Mouse (Mus musculus) midbrain, embryonic 11.5 days (tissue): ENCODE results near the gene Zbtb16. TPM values are rescaled to one million over a fixed set of nuclear protein-coding genes. Genes with fewer than 3 reads are reported as not detected.

Source experiments
- ATAC-seq: fragments of 200-750 bp; cut with Nextera tagmentation; 2 replicates; pipeline ENCODE4 v1.8.0; 2017; ENCODE audit warnings: moderate TSS enrichment, moderate library complexity; ENCODE audit not compliant: low FRiP score
- DNase-seq: peaks from one replicate; pipeline ENCODE4 v3.0.0; 2015; ENCODE audit warnings: low spot score; ENCODE audit errors: missing footprints
- H3K27ac ChIP-seq: fragments of 300-500 bp; sonication (generic); 2 replicates; pipeline ENCODE4 v1.5.1; 2014; ENCODE audit warnings: low read depth, low read length
- H3K27me3 ChIP-seq: fragments of 300-500 bp; sonication (generic); 2 replicates; pipeline ENCODE4 v1.6.1; 2014; ENCODE audit warnings: mild to moderate bottlenecking, low read length, moderate library complexity, mixed read lengths; ENCODE audit not compliant: control insufficient read depth, insufficient read depth
- H3K36me3 ChIP-seq: fragments of 300-500 bp; sonication (generic); 2 replicates; pipeline ENCODE4 v1.6.1; 2014; ENCODE audit warnings: mild to moderate bottlenecking, low read length, moderate library complexity, mixed read lengths; ENCODE audit not compliant: control insufficient read depth, insufficient read depth
- H3K4me1 ChIP-seq: fragments of 300-500 bp; sonication (generic); 2 replicates; pipeline ENCODE4 v1.6.1; 2014; ENCODE audit warnings: low read length; ENCODE audit not compliant: control insufficient read depth, insufficient read depth
- H3K4me2 ChIP-seq: fragments of 300-500 bp; sonication (generic); 2 replicates; pipeline ENCODE4 v1.6.1; 2014; ENCODE audit warnings: mild to moderate bottlenecking, moderate library complexity
- H3K4me3 ChIP-seq: fragments of 300-500 bp; sonication (generic); 2 replicates; pipeline ENCODE4 v1.5.1; 2014; ENCODE audit warnings: low read depth, low read length
- H3K9ac ChIP-seq: fragments of 300-500 bp; sonication (generic); 2 replicates; pipeline ENCODE4 v1.6.1; 2014; ENCODE audit warnings: low read length
- H3K9me3 ChIP-seq: fragments of 300-500 bp; sonication (generic); 2 replicates; pipeline ENCODE4 v1.6.1; 2016; ENCODE audit warnings: low read length; ENCODE audit not compliant: control insufficient read depth
- WGBS: fragments of 180-500 bp; shearing (Covaris S2); extraction: QIAGEN DNeasy Blood & Tissue Kit; methylation state at CpG from one replicate; pipeline ENCODE4 v1.1.7; 2014; 5-methylcytosine and 5-hydroxymethylcytosine counted together
- polyA plus RNA-seq: library from polyadenylated mRNA; unstranded; fragments of >200 nt; fragmentation: Nextera tagmentation; extraction: Ambion mirVana; gene quantifications from 2 replicates; pipeline ENCODE4 v1.2.1, GENCODE M21; 2014

The Zbtb16 gene
- polyA plus RNA-seq, 1 experiment from 2014 or later: 15.0 TPM

DNA sequence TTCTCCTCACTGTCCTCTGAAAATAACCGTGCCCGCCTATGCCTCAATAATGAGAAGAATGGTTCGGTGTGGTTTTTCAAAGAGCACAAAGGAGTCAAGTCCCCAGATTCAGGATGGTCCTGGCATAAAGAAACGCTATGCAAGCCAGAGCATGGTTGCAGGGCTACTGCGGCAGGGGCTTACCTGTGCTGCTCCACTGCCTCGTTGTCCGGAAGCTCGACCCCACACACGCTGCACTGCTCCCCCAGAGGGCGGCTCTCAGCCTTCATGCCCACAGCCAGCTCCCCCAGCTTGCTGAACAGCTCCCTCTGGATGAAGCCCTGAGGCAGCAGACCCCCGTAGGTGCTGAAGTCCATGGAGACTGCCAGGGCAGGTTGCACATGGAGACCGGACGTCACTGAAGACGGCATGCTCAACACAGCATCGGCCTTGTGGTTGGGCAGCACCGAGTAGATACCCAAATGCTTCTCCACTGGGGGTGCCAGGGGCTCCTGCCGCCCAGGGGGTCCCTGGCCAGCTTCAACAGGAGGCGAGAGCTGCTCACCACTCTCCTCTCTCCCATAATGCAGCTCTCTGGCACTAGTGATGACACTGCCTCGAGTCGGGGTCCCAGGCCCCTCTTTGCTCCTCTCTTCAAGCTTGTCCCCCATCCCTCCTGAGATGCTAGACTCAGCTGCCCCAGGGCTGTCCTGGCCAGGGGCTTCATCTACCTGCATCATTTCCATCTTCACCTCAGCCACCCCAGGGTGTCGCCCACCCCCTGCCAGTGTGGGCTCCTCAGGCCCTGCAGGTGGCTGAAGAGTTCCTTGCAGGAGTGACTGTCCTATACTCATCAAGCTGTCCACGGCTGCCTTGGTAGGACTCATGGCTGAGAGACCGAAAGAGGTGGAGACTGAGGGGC is 4.2 kb downstream of the Zbtb16 start:
- H3K27me3 ChIP-seq: no peaks in the 10 kb centered on the region; the same call in 1 of the 2 replicates
- no peaks in the 10 kb centered on the region for H3K9me3 ChIP-seq
- no peak overlapping the region for H3K4me2 ChIP-seq
- H3K36me3 ChIP-seq: peaks cover 13% of the 10 kb centered on the region
- WGBS: 89% methylated on average over 23 of the region's 23 CpGs
- H3K27ac ChIP-seq: no peak overlapping the region
- peaks cover 30% of the 10 kb centered on the region for H3K4me1 ChIP-seq
- H3K4me3 ChIP-seq: no peak overlapping the region
- ATAC-seq: no peak
- no peak overlapping the region for H3K9ac ChIP-seq
- no peak for DNase-seq

DNA sequence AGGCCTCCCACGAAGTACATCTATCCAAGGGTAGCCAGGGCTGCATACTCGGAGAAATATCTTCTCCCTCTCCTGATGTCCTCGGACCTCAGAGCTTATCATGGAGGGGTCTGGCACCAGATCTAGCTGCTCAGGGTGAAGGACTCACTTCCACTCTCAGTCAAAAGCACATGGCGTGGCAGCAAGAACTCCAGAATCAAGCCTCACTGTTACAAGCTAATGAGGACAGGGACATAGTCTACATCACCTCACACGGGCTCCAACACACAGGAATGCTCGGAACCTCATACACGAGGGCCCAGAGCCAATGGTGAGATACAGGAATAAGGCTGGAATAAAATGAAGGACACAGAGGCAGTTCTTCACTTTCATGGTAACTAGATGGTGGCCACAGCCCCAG is 7.2 kb downstream of the Zbtb16 start:
- ATAC-seq: no peak

DNA sequence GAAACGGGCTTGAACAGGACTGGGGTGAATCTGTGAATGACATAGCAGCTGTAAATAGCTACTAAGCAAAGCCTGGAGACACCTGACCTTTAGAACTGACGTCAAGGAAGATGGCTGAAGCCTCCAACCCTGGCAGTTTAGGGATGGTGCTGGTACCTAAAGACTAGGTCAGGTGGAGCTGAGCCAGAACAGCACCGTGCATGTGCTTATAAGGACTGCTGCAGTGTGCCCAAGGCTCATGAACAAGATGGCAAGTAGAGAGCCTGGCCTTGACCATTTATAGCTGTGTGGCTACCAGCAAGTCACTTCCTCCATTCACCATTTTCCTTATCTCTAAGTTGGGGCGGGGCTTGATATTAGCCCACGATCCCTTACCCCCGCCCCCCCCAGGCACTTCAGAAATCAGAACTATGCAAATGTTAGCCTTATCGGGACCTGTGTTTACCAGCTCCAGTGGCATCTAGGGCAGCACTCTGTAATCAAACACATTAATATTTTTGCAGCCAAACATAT is 9.6 kb downstream of the Zbtb16 start:
- Histone ChIP-seq H3K9ac (no peak overlapping the region), H3K27me3 (no peaks in the 10 kb centered on the region), H3K4me2 (no peak overlapping the region), H3K4me3 (no peak overlapping the region), H3K4me1 (peaks cover 40% of the 10 kb centered on the region), H3K36me3 (peaks cover 5% of the 10 kb centered on the region; the same call in 1 of the 2 replicates), H3K27ac (no peak overlapping the region), H3K9me3 (no peaks in the 10 kb centered on the region)
- WGBS: 84% methylated on average over 7 of the region's 7 CpGs
- DNase-seq: no peak
- no peak for ATAC-seq

More for the DNA sequence above, 7.2 kb downstream of the Zbtb16 start:
- Histone ChIP-seq H3K4me2 (no peak overlapping the region), H3K36me3 (peaks cover 13% of the 10 kb centered on the region), H3K4me3 (no peak overlapping the region), H3K9me3 (no peaks in the 10 kb centered on the region), H3K4me1 (peaks cover 33% of the 10 kb centered on the region), H3K9ac (no peak overlapping the region), H3K27me3 (no peaks in the 10 kb centered on the region; the same call in 1 of the 2 replicates), H3K27ac (no peak overlapping the region)
- no peak for DNase-seq
- WGBS: 84% methylated on average over 7 of the region's 7 CpGs

DNA sequence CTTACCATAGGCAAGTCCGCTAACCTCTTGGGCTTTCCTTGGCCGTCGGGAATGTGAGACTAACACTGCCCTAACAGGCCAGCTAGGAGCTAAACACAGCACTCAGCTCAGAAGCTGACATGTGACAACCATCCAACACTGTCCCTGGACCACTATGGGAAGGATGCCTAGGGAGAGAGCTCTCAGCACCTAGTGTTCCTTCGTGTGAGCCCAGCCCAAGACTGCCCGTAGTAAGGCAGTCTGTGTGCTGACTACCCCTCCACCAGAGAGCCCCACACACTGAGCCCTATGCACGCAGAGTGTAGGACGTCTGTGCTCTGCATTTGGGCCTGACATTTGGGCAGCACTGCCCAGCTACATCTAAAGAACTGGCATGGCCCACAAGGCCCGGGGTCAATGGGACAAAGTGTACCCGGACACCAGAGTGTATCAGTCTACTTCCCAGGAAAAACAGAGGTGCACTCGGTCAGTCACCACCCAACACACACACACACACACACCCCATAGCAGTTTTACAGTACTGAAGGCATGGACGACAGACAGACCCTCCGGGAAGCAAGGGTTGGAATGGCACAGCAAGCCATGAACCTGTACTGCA is 11.4 kb downstream of the Zbtb16 start:
- peaks cover 46% of the 10 kb centered on the region for H3K4me1 ChIP-seq
- H3K9me3 ChIP-seq: no peaks in the 10 kb centered on the region
- no peaks in the 10 kb centered on the region for H3K36me3 ChIP-seq
- H3K4me3 ChIP-seq: no peak overlapping the region
- WGBS: 52% methylated on average over 12 of the region's 12 CpGs
- ATAC-seq (peak; percentile 44; the same call in 1 of the 2 replicates), DNase-seq (peak; percentile 89)
- no peak overlapping the region for H3K4me2 ChIP-seq
- H3K9ac ChIP-seq: peak overlapping the region; percentile 27; the same call in 1 of the 2 replicates
- H3K27me3 ChIP-seq: no peaks in the 10 kb centered on the region
- 0 out of 2 replicates have a peak overlapping the region, but pooled peaks have one; percentile 7 for H3K27ac ChIP-seq

DNA sequence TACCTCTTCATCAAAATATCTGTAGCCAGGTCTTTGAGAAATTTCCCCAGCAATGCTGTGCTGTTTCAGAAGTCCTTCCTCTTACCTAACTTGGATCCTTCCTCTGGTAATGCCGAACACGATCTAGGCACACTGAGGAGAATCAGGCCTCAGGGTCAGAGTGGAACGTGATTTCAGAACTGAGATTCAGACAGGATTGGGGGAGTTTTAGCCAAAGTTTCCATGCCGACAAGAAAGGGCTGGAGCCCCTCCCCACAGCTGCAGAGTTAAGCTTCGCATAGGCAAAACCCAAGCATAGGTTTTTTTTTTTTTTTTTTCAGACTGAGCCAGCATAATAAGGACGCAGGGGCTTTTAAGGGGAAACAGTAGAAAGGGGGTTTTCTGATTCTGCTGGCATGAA is 12.2 kb downstream of the Zbtb16 start:
- Histone ChIP-seq H3K27ac (peak overlapping the region; percentile 22; the same call in 1 of the 2 replicates), H3K4me3 (no peak overlapping the region), H3K9me3 (no peaks in the 10 kb centered on the region), H3K9ac (no peak overlapping the region), H3K27me3 (no peaks in the 10 kb centered on the region), H3K4me2 (no peak overlapping the region; the same call in 1 of the 2 replicates), H3K36me3 (no peaks in the 10 kb centered on the region), H3K4me1 (peaks cover 46% of the 10 kb centered on the region)
- peak; percentile 89 for DNase-seq
- ATAC-seq: no peak
- 15% methylated on average over 6 of the region's 6 CpGs for WGBS

DNA sequence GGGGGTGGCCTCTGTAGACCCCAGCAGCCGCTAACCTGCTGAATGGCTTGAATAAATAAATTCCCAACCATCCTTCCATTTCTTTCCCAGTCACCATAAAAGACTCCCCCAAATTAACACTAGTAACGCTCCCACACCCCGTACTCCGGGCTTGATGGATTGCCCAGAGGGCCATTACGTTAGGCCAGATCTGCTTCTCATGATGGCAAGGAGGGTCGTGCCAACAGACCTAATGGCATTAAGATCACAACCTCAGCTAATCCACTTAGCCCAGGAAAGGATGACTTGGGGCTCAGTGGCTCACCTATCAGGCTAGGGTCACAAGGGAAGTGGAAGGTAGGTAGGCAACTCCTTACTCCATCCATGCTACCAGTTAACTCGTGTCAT is 12.7 kb downstream of the Zbtb16 start:
- H3K36me3 ChIP-seq: no peaks in the 10 kb centered on the region
- H3K4me1 ChIP-seq: peaks cover 46% of the 10 kb centered on the region
- no peaks in the 10 kb centered on the region for H3K9me3 ChIP-seq
- no peak overlapping the region for H3K4me3 ChIP-seq
- no peak for DNase-seq
- H3K4me2 ChIP-seq: peak overlapping the region; percentile 33
- peak overlapping the region; percentile 27; the same call in 1 of the 2 replicates for H3K9ac ChIP-seq
- H3K27me3 ChIP-seq: no peaks in the 10 kb centered on the region
- H3K27ac ChIP-seq: peak overlapping the region; percentile 22; the same call in 1 of the 2 replicates
- 20% methylated on average over 7 of the region's 7 CpGs for WGBS
- ATAC-seq: peak; percentile 4; the same call in 1 of the 2 replicates

DNA sequence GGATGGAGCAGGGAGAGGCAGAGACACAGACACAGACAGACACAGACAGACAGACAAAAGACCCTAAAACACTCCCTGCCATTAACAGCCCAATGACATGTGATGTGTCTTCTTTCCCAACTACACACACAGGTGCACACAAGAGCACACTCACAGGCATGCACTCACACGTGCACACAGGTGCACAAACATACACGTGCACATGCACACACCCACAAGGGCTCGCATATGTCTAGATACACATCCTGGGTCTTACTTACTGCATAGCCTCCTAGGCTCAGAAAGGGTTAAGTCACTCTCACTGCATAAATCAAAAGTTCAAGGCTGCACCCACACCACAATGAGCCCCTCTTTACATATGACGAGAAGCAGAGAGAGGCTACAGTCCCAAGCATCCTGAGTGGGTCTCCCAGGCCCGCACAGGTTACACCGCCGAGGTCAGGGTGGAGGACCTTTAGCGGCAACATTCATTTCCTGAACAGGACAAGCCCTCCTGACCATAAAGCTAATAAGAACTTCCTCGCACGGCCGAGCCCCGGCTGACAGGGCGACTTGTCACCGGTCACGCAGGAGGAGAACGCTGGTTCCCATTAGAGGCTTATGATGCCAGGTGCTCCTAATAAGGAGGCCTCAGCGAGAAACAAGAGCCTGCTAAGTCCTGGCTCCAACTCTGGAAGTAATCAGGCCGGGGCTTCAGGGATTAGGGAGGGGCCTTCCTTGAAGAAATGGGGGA is 13.3 kb downstream of the Zbtb16 start:
- H3K36me3 ChIP-seq: no peaks in the 10 kb centered on the region
- H3K4me3 ChIP-seq: no peak overlapping the region

DNA sequence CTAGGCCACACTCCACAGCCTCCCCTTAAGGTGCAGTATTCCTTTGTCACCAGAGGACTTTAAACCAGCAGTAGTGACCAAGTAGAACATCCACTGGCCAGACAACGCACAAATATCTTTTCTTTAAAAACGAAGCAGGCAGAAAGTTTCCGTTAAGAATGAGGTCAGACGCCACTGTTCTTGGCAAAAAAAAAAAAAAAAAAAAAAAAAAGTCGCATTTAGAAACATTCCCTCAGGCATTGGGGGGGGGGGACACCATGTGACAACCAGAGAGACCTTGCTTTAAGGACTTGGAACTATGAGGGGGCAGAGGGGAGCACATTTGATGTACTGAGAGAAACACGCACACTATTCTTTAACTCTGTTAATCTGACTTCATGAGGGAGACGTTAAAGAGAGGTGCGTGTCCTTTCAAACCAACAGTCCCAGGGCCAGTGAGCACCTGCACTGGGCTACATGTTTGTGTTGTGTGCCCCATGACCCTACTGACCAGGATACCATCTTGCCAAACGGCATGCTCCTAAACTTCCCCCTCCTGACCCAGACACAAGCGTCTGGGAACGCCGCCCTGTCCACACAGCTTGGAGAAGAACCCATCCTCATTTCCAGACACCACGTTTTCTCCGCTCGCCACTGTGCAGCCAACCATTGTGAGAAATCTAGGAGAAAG is 14.0 kb downstream of the Zbtb16 start:
- H3K9ac ChIP-seq: peak overlapping the region; percentile 30
- H3K27me3 ChIP-seq: no peaks in the 10 kb centered on the region
- H3K4me3 ChIP-seq: no peak overlapping the region
- H3K36me3 ChIP-seq: no peaks in the 10 kb centered on the region
- no peaks in the 10 kb centered on the region for H3K9me3 ChIP-seq
- H3K27ac ChIP-seq: no peak overlapping the region
- 64% methylated on average over 15 of the region's 15 CpGs for WGBS
- ATAC-seq (no peak), DNase-seq (no peak)
- H3K4me1 ChIP-seq: peaks cover 46% of the 10 kb centered on the region
- H3K4me2 ChIP-seq: no peak overlapping the region

More for the DNA sequence above, 13.3 kb downstream of the Zbtb16 start:
- peak overlapping the region; percentile 30 for H3K9ac ChIP-seq
- no peaks in the 10 kb centered on the region for H3K27me3 ChIP-seq
- ATAC-seq (peak; percentile 25; the same call in 1 of the 2 replicates), DNase-seq (peak; percentile 91)
- whole genome bisulfite sequencing: 21% methylated on average over 18 of the region's 18 CpGs
- H3K4me2 ChIP-seq: peak overlapping the region; percentile 33
- no peaks in the 10 kb centered on the region for H3K9me3 ChIP-seq
- H3K4me1 ChIP-seq: peaks cover 46% of the 10 kb centered on the region
- H3K27ac ChIP-seq: no peak overlapping the region; the same call in 1 of the 2 replicates
